Mouse (Mus musculus) kidney, adult 18-20 months (tissue): ENCODE measurements around the gene Kcnn3.
A peak's percentile ranks its signal among the peaks of the same experiment; 100 is the strongest.

Experiments
- DNase-seq: peaks from one replicate; pipeline ENCODE4 v3.0.0; 2021

The Kcnn3 gene

DNA sequence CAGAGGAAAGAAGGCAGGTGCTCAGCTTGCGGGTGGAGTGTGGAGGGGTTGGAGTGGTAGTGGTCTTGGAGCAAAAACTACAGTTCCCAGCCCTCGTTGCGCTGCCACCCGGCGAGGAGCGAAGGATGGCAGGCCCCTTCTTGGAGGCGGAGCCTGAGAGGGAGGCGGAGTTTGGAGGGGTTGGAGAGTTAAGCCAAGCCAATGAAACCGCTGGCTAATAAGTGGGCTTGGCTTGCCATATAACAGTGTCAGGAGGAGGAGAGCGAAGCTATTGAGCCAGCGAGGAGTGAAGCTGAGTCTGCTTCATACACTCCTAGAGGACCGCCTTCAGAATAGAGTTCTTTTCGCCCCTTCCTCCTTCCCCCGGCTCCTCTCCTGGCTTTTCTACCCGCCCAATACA, at the start of gene Kcnn3:
TSS of gene Kcnn3 (plus strand) at position 271 of the 400 bp plus-strand sequence.
- peak; percentile 83 for DNase-seq

DNA sequence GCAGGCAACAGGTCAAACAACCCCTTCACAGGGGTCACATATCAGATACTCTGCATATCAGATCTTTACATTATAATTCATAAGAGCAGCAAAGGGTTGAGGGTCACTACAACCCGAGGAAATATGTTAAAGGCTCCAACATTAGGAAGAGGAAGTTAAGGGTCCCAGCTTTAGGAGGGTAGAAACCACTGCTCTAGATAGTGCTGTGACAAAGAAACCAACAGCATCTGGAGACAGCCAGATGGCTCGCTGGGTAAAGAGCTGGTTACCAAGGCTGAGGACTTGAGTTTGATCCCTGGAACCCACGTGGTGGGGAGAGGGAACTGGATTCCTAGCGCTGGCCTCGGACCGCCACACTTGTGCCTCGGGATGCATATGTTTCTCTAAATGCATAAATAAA, 47.7 kb upstream of the Kcnn3 start:
- no peak for DNase-seq

DNA sequence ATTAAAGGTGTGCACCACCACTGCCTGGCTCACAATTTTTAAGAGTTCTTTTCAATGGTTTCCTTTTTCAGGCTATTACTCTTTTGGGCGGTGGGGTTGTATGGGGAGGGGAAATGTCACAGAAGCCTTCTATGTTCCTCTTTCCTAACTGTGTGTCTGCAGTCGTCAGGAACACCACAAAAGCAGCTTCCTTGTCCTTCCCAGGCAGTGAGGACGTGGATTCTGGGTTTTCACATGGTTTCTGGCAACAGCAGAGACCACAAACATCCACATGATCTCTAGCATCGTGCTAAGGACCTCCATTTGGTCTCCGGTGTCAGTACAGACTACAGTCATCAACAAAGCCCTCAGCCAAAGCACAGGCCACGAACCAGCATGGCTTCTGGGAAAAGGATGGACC, 46.1 kb upstream of the Kcnn3 start:
- no peak for DNase-seq

DNA sequence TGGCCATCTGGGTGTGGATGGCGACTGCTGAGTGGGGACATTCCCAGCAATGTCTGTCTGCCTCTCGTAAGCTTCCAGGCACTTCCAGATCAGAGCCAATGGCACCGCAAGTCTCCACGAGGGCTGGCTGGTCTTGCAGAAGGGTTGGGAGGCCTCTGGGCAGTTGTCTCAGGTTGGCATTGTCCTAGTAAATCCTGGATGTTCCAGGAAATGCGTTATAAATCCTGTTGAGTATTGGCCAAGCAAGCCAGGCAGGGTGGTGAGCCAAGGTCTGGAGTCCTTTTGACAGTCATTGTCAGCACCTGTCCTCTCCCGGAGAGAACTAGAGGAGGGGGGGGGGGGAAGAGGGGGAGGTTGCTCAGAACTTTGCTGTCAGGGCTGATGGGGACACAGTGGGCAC, 40.9 kb upstream of the Kcnn3 start:
- no peak for DNase-seq

DNA sequence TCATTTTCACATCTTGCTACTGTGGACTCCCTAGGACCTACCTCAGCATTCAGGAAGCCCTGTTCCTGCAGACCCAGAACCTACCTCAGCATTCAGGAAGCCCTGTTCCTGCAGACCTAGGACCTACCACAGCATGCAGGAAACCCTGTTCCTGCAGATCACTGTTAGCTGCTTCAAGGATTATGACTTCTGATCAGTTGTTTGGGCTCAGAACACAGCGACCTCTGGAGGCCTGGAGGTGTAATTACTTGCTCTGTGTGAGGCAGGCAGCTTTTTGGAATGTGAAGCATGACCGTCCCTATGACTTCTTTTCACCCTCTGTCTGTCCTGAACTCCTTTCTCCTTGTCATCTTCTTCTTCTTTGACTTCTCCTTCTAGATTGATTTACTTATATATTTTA, 38.5 kb upstream of the Kcnn3 start:
- DNase-seq, result no peak

DNA sequence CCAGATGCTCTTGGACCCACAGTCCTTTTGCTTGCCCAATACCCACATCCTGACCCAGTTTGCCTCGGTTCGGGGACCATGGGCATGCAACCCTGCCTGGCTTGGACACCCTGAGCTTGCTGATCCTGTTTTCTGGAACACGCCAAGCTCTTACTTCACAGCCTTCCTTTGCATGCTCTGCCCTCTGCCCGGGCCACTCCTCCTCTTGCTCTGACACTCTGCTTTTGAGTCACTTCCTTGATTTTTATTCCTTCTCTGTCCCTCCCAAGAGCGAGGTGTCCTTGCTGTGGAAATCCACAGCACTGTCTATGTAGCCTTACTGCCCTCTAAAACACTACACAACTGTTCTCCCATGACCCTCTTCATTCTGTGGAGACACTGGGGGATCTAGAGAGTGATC, 37.7 kb upstream of the Kcnn3 start:
- DNase-seq, result no peak

DNA sequence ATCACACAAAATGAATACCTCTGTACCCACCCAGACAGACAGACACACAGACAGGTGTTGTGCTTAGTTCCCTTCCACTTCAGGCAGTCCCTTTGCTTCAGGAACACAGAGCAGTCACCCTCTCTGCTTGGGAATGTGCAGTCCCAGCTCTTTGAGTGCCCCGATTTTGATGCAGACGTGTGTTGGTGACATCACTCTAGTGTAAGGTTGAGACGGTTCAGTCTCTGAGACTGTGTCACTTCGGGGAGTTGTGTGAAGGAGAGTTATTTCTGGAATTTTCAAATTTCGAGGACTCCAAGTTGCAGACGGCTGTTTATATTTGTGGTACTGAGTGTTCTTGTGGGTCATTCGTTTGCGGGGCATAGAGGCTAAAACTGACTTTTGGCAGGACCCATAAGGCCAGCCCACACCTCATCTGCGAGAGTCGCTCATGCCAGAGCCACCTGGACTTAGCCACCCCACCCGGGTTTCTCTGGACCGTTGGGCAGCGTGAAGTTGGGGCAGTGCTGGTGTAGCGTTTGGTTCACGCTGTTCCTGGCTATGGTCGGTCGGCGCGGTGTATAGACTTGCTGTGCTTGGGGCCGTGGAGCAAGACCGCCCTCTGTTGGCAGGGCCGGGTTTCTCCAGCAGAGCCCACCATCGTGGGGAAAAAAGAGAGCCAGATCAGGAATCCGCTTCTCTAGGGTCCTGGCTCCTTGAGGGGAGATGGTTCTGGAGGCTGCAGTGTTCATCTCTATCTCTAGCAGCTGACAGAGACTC, 35.0 kb upstream of the Kcnn3 start:
- peak; percentile 82 for DNase-seq

DNA sequence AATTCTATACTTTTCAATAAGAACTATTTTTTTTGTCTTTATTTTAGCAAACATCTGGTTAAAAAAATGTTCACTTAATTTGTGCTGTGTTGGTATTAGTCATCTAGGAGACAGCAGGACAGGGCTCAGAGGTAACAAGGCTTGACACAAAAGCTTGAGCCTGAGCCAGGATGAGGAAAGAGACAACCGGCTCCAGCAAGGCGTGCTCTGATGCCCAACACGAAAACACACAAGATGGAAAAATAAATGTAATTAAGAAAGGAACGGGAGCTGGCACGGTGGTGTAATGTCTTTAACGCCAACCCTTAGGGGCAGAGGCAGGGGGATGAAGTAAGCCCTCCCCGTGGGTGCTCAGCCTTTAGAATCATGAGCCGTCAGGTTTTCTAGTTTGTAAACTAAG, 33.9 kb upstream of the Kcnn3 start:
- no peak for DNase-seq

DNA sequence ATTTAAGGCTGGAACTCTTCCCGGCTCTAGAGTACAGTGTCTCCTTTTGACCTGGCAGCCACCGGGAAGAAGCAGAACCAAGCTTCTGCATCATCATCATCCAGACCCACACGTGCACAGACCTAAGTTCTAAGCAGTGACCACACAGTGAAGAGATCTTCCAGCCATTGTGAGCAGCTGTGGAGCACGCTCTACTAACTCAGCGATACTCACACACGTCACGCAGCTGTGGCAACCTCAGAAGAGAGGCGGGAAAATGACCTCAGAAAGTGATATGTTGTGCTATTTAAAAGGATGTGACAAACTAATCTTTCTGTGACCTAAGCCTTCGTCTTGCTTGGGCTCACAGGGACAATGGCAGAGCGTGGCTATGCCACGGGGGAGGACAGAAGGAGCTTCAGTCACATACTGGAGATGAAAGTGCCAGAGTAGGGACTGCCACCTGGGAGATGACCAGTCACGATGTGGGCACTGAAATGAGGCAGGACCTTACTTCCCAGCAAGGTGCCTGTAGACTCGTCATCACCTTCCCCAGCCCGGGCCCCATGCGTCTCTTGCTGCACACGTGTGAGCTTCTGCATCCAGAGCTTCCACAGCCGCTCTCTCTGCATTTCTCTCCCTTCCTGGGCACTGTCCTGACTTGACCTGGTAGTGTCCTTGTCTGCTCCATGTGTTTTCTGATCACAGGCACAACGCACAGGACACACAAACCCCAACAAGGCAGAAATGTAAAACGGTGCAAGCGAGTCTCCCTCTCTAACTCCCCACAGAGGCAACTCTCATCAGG, 32.9 kb upstream of the Kcnn3 start:
- no peak for DNase-seq

DNA sequence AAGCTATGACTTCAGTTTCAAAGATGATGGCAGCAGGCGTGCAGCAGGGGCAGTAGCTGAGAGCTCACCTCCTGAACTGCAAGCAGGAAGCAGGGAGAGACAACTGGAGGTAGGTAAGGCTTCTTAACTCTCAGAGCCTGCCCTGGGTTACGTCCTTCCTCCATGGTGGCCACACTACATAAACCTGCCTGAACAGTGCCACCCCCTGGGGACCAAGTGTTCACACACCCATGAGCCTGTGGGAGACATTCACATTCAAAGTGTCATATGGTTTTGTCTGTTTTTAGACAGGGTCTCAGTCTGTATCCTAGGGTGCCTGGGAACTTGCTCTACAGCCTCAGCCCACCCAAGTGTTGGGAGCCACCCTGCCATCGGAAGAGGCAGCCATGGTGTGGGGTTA, 29.2 kb upstream of the Kcnn3 start:
- no peak for DNase-seq

DNA sequence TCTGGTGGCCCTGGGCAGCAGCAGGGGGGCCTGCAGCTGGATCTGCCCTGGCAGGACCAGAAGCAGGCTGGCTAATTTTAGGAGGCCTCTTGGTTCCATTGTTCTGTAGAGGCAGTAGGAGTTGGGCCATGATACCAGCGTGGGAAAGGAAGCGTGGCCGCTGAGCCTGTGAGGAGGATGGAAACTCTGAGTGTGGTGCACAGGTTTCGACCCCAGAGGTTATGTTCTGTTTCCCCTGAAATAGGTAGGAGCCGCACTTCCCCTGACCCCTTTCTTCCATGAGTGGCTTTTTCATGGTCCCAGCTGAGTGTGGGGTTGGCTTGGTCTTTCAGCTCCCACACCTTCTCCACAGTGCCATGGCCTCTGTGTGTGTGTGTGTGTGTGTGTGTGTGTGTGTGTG, 28.4 kb upstream of the Kcnn3 start:
- DNase-seq, result no peak

DNA sequence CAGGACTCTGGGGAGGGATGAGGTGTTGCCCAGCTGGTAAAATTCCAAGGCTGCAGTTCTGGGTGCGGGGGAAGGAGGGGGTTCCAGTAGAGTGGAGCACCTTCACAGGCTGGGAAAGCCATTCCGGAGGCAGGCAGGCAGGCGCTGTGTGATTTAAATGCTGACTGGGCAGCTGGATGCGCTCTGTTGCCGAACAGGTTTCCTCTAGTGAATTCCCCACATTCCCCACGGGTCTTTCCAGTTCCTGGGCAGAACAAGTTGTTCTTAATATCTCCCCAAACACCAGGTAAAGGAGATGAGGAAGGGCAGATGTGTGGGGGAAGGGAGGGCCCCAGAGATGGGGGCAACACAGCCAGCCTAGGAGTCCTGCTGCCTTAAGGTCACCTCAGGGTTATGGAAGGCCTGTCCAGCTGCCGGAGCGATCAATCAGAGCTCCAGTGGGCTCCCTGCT, 27.2 kb upstream of the Kcnn3 start:
- DNase-seq, result peak; percentile 62

DNA sequence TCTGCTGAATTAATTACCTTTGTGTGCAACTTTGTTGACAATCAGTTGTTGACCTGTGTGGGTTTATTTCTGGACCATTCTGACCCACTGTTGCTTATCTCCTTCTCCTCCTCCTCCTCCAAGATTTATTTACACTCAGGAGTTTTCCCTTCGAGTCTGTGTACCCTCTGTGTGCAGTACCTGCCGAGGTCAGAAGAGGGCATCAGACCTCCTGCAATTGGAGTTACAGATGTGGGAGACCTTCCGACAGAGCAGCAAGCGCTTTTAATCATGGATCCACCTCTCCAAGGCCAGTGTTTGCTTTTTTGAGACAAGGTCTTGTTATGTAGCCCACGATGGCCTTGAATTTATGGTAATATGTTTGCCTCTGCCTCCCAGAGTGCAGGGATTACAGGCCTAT, 25.3 kb upstream of the Kcnn3 start:
- DNase-seq, result no peak

DNA sequence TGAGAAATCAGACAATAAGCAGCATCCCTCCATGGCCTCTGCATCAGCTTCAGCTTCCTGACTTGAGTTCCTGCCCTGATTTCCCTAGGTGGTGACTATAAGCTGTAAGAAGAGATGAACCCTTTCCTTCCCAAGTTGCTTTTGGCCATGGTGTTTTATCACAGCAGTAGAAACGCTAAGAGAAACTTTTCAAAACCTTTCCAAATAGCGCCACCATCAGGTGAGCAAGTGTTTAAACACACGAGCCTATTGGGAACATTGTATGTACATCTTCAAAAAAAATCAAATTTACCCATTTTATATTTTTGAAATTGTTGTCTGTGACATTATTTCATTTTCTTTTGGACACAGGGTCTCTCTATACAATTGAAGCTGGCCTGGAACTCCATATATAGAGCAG, 23.6 kb upstream of the Kcnn3 start:
- no peak for DNase-seq

DNA sequence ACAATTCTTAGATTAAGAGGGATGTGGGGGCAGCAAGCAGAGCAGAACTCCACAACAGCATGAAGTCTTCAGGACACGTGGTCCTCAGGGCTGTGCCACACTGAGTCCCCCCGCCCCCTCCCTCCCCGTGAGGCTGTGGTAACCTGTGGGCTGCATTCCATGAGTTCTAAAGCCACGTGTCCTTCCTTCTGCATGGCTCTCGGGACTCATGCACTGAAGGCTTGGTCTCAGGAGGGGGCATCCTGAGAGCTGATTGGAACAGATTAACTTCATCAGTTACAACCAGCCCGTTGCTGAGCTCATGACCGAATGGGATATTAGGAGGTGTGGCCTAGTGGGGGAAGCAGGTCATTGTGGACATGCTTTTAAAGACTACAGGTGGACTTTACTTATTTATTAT, 20.3 kb upstream of the Kcnn3 start:
- DNase-seq, result no peak

DNA sequence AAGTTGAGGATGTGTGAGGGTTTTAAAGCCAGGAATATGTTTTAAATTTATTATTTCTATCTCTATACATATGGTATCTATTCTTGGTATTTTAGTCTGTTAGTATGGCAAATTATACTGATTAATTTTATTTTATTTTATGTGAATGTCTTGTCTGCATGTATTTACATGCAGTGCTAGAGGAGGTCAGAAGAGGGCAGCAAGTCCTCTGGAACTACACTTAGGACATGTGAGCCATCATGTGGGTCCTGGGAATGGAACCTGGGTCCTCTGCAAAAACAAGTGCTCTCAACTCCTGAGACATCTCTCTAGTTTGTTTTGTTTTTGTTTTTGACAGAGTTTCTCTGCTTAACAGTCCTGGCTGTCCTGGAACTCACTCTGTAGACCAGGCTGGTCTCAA, 18.5 kb upstream of the Kcnn3 start:
- DNase-seq, result no peak

DNA sequence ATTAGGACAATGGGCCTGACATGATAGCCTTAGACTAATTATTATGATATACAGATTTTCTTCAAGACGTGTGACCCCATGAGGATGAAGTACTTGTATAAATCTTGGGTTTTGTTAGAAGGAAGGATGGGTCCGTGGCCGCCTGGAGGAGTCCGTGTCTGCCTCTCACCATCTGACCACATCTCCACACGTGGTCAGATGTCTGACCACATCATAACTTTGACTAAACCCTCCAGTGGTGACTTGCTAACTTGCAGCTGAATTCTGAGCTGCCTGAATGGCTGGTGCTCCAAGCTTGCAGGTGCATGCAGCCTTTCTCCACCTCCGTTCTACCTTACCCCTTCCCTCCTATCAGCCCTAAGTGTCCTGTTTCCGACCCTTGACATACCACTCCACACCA, 17.4 kb upstream of the Kcnn3 start:
- no peak for DNase-seq

DNA sequence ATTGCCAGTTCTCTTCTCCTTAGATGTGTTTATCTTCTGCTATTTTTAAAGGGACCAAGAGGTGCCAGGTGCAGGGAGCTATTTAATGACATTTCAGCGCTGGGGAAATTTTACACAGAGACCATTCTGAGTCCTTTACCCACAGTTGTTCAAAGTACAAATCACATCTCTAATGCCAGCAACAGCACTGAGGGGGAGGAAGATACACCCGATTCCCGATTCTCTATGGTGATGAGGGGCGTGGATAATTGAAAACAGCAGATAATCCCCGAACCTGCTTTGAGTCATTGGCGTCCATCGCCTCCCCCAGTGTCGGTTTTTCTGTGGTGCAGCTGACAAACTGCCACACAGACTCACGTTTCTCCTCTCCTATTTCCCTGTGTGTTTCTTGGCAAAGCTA, 11.9 kb upstream of the Kcnn3 start:
- no peak for DNase-seq

DNA sequence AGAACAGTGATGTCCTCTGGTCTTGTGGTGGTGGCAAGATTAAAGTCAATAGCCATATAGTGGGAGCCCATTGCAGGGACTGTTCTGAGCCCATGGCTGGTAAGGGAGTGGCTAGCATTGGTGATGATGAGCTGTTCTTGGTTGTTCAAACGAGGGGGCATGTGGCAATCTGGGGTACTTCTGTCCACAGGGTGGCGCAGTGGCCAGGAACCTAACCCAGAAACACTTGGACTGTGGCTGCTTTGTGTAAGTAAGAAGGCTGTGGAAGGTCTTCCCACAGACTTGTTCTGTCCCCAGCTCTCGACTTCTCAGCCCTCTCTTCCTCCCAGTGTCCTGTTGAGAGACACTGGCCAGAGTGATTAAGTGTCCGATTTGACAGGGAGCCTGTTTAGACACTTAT, 9.0 kb upstream of the Kcnn3 start:
- peak; percentile 40 for DNase-seq

DNA sequence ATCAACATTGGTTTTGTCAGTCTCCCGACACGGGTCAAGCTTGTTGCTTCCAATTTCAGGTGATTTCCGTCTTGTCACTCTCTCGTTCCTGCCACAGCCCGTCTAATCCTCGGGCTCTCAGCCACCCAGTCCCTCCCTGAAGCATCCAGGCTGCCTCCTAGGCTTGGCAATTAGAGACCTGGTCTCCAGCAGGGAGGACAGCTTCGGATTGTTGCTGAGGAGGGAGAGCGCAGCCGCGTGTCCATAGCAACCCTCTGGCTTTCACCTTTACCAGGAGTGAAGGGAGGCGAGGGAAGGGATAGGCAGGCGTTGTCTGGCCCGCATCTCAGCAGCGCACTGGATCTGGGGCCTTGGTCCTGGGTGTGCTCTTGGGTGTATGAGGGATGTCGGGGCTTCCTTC, 8.6 kb upstream of the Kcnn3 start:
- no peak for DNase-seq

DNA sequence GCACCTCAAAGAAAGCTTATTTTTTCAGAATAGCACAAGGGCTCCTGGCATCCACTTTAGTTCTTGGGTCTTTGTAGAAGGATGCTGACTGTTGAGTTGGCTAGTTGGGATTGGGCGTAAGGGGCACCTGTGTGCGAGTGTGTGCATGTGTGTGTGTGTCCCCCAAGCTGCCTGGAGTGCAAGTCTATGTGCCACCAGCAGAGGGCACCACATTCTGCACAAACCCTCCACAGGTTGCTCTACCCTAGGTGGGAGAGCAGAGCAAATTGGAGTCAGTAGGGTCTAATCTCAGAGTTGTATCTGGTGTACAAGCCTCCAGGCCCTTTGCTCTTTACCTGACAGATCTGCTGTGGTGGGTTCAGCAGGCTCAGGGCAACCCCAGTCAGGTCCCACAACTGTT, 7.7 kb upstream of the Kcnn3 start:
- DNase-seq, result peak; percentile 22

DNA sequence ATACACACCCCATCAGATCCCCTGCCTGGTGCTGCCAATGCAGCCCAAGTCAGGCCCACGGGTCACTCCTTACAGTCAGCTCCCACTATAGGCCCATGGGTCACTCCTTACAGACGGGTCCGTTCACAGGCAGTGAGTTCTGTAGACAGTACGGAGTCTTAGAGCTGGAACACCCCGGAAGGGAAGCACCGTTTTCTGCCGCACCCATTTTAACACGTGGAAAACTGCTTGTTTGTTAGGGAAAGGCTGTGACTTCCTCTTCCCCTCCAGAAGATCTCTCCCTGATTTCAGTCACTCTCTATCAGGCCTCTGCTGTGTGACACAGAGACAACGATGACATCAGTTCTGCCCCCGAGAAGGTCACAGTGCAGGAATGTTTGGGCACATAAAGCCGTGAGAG, 4.5 kb upstream of the Kcnn3 start:
- DNase-seq, result no peak

DNA sequence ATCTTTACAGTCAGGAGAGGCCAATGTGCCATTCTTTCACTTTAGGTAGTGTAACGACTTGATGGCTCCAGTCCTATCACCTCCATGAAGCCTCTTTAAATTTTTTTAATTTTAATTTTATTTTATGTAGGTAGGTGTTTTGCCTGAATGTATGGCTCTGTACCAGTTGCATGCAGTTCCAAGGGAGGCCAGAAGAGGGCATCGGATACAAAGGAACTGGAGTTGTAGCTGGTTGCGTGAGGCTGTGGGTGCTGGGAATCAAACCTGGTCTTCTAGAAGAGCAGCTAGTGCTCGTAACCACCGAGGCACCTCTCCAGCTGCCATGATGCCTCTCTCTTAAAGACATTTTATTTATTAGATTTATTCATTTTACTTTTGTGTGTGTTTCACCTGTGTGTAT, 3.6 kb upstream of the Kcnn3 start:
- DNase-seq, result no peak

DNA sequence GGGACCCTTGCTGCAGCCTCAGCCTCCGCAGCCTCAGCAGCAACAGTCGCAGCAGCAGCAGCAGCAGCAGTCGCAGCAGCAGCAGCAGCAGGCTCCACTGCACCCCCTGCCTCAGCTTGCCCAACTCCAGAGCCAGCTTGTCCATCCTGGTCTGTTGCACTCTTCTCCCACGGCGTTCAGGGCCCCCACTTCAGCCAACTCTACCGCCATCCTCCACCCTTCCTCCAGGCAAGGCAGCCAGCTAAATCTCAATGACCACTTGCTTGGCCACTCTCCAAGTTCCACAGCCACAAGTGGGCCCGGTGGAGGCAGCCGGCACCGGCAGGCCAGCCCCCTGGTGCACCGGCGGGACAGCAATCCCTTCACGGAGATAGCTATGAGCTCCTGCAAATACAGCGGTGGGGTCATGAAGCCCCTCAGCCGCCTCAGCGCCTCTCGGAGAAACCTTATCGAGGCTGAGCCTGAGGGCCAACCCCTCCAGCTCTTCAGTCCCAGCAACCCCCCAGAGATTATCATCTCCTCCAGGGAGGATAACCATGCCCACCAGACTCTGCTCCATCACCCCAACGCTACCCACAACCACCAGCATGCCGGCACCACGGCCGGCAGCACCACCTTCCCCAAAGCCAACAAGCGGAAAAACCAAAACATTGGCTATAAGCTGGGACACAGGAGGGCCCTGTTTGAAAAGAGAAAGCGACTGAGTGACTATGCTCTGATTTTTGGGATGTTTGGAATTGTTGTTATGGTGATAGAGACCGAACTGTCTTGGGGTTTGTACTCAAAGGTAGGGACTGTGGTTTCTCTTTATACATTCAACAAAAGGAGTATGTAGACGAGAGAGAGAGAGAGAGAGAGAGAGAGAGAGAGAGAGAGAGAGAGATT, 896 bp downstream of the Kcnn3 start:
- DNase-seq, result peak; percentile 22
